Mouse (Mus musculus) neural tube, embryonic 14.5 days (tissue): ENCODE measurements at regions not wholly inside any gene's neighbourhood (a gene's known extent, or its start where the extent isn't known, plus 50 kb on each side); places are given as distances from the start of the nearest gene placed in this dataset.

Source experiments
- ATAC-seq: fragments of 200-750 bp; cut with Nextera tagmentation; 2 replicates; pipeline ENCODE4 v1.8.0; 2017; ENCODE audit warnings: low read depth, mild to moderate bottlenecking, moderate TSS enrichment, moderate library complexity
- H3K27ac ChIP-seq: fragments of 300-500 bp; sonication (generic); 2 replicates; pipeline ENCODE4 v1.5.1; 2014; ENCODE audit warnings: low read depth, mild to moderate bottlenecking, control low read depth, low read length, moderate library complexity, mixed read lengths
- H3K27me3 ChIP-seq: fragments of 300-500 bp; sonication (generic); 2 replicates; pipeline ENCODE4 v1.6.1; 2014; ENCODE audit warnings: low read length; ENCODE audit not compliant: control insufficient read depth, insufficient read depth
- H3K36me3 ChIP-seq: fragments of 300-500 bp; sonication (generic); 2 replicates; pipeline ENCODE4 v1.6.1; 2014; ENCODE audit warnings: low read length, mixed read lengths; ENCODE audit not compliant: control insufficient read depth, insufficient read depth
- H3K4me1 ChIP-seq: fragments of 300-500 bp; sonication (generic); 2 replicates; pipeline ENCODE4 v1.6.1; 2014; ENCODE audit warnings: low read length; ENCODE audit not compliant: control insufficient read depth, insufficient read depth
- H3K4me2 ChIP-seq: fragments of 300-500 bp; sonication (generic); 2 replicates; pipeline ENCODE4 v1.6.1; 2014; ENCODE audit warnings: mild to moderate bottlenecking, low read depth, low read length, control low read depth
- H3K4me3 ChIP-seq: fragments of 300-500 bp; sonication (generic); 2 replicates; pipeline ENCODE4 v1.5.1; 2014; ENCODE audit warnings: low read depth, low read length, control low read depth, mixed read lengths
- H3K9ac ChIP-seq: fragments of 300-500 bp; sonication (generic); replicated peaks from 2 replicates; pipeline ENCODE4 v1.6.1; 2014; ENCODE audit warnings: low read depth, mild to moderate bottlenecking, control low read depth, low read length, mixed read lengths
- H3K9me3 ChIP-seq: fragments of 300-500 bp; sonication (generic); 2 replicates; pipeline ENCODE4 v1.6.1; 2016; ENCODE audit warnings: low read length; ENCODE audit not compliant: control insufficient read depth
- WGBS: fragments of 180-500 bp; shearing (Covaris S2); extraction: QIAGEN DNeasy Blood & Tissue Kit; methylation state at CpG from one replicate; pipeline ENCODE4 v1.1.7; 2014; 5-methylcytosine and 5-hydroxymethylcytosine counted together

GRCm38 (mm10) chr5:55014952-55015351 lies 1016.7 kb downstream of the Stim2 start:
- H3K4me1 ChIP-seq, result no peaks in the 10 kb centered on the region
- no peak overlapping the region for H3K9ac ChIP-seq
- H3K4me3 ChIP-seq, result no peak overlapping the region
- ATAC-seq, result peak; percentile 41; the same call in 1 of the 2 replicates
- no peak overlapping the region for H3K27ac ChIP-seq
- no peak overlapping the region for H3K4me2 ChIP-seq
- WGBS, result 72% methylated on average over 4 of the region's 4 CpGs
- H3K36me3 ChIP-seq, result no peaks in the 10 kb centered on the region
- no peaks in the 10 kb centered on the region for H3K9me3 ChIP-seq
- no peaks in the 10 kb centered on the region for H3K27me3 ChIP-seq

- Histone ChIP-seq H3K4me3 (no peak overlapping the region), H3K27me3 (no peaks in the 10 kb centered on the region), H3K27ac (no peak overlapping the region), H3K36me3 (no peaks in the 10 kb centered on the region), H3K4me2 (no peak overlapping the region), H3K4me1 (no peaks in the 10 kb centered on the region), H3K9ac (no peak overlapping the region), H3K9me3 (no peaks in the 10 kb centered on the region)
- WGBS, result 58% methylated on average over 4 of the region's 4 CpGs
- ATAC-seq, result no peak
Observed at GRCm38 (mm10) chr5:55049287-55049913, 1051.1 kb downstream of the Stim2 start.
